Mouse (Mus musculus) small intestine, adult 2 months (tissue): ENCODE results near the gene Olfr1426. TPM values are rescaled to one million over a fixed set of nuclear protein-coding genes. Genes with fewer than 3 reads are reported as not detected.
"Not testable (repeated sequence)": the region's sequence is repeated elsewhere in the genome, so short reads cannot be mapped to it uniquely, and the experiment has no call there.

ENCODE experiments used
- H3K27ac ChIP-seq: fragments of 200-500 bp; 2 replicates; pipeline ENCODE4 v1.5.1; 2012; ENCODE audit warnings: low read depth, low read length, control low read depth, inconsistent platforms; ENCODE audit not compliant: insufficient read depth
- H3K27me3 ChIP-seq: fragments of 200-500 bp; 2 replicates; pipeline ENCODE4 v1.6.1; 2012; ENCODE audit warnings: mild to moderate bottlenecking, moderate library complexity, low read length, inconsistent platforms; ENCODE audit not compliant: control insufficient read depth, insufficient read depth
- H3K36me3 ChIP-seq: fragments of 200-500 bp; 2 replicates; pipeline ENCODE4 v1.6.1; 2012; ENCODE audit warnings: mild to moderate bottlenecking, low read length, control low read depth, inconsistent platforms; ENCODE audit not compliant: control insufficient read depth, insufficient read depth
- H3K4me1 ChIP-seq: fragments of 200-500 bp; 2 replicates; pipeline ENCODE4 v1.6.1; 2012; ENCODE audit warnings: low read length, inconsistent platforms, mixed read lengths; ENCODE audit not compliant: control insufficient read depth, insufficient read depth, insufficient read length
- H3K4me3 ChIP-seq: fragments of 200-500 bp; 2 replicates; pipeline ENCODE4 v1.5.1; 2012; ENCODE audit warnings: low read depth, mild to moderate bottlenecking, control low read depth, inconsistent platforms, low read length, moderate library complexity
- CTCF ChIP-seq: fragments of 200-500 bp; IDR thresholded peaks from 2 replicates; pipeline ENCODE4 v1.5.1; 2012; ENCODE audit warnings: low read depth, mild to moderate bottlenecking, control low read depth, inconsistent platforms, low read length, moderate library complexity, mixed read lengths; ENCODE audit not compliant: insufficient replicate concordance, insufficient read length; ENCODE audit errors: extremely low read depth
- POLR2A ChIP-seq: fragments of 200-500 bp; IDR thresholded peaks from 2 replicates; pipeline ENCODE4 v1.6.1; 2012; ENCODE audit warnings: low read depth, mild to moderate bottlenecking, control low read depth, inconsistent platforms, low read length, moderate library complexity
- WGBS: fragments of 180-500 bp; shearing (Covaris S2); methylation state at CpG from one replicate; pipeline ENCODE4 v1.1.7; 2018; 5-methylcytosine and 5-hydroxymethylcytosine counted together
- polyA plus RNA-seq: library from polyadenylated mRNA; depleted of rRNA; stranded (reverse); fragments of >200 nt; gene quantifications from 2 replicates; pipeline ENCODE4 v1.2.3, GENCODE M21; 2012; rRNA removed

Gene Olfr1426
- polyA plus RNA-seq: not detected in 2 replicates

DNA sequence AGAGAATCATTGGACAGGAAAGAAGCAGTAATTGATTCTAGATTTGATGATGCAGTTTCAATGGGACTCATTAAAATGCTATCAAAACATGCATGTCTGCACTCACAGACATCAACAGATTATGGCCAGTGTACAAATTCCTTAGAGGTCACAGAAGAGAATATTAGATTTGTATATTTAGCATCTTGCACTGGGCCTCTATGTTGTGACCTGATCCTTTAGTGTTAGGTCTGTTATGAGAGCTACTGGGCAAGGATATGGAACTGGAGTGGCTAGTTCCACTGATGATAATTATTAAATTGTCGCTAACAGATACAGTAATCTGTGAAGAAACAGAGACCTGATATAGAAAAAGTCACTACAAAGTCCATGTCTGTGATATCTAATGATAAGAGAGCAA is at the start of gene Olfr1426:
Gene Olfr1426, minus strand, starts transcription at position 101 of the 400 bp plus-strand sequence.
- Histone ChIP-seq H3K27ac (no peak within 1 kb of the TSS), H3K4me1 (peaks cover 3% of the 10 kb centered on the region), H3K4me3 (no peak within 1 kb of the TSS), H3K36me3 (no peaks in the 10 kb centered on the region), H3K27me3 (no peaks in the 10 kb centered on the region)
- TF ChIP-seq POLR2A: no peak
- 78% methylated on average over 1 of the region's 1 CpGs for WGBS

DNA sequence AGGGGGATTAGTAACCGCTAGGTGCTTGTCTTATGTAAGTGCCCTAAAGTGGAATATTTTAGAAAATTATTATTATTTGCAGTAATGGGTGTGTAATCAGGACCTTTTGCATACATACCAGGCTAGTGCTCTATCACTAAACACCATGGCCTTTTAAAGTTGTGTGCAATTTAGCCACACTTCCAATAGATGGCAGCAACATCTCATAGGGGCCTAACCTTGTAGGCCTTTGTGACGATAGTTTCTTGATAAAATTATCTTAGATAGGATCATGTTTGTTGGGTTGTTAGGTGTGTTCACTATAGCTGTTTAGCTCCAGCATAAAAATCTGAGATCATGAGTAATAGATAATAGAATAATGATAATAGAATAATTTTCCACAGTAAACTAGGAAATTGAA is 42.5 kb upstream of the Olfr1426 start:
- H3K4me3 ChIP-seq: no peak overlapping the region
- WGBS: 23% methylated on average over 2 of the region's 2 CpGs
- H3K4me1 ChIP-seq: no peaks in the 10 kb centered on the region
- no peak overlapping the region for H3K27ac ChIP-seq
- TF ChIP-seq POLR2A: no peak
- no peak for TF ChIP-seq CTCF
- no peaks in the 10 kb centered on the region for H3K27me3 ChIP-seq
- no peaks in the 10 kb centered on the region for H3K36me3 ChIP-seq

DNA sequence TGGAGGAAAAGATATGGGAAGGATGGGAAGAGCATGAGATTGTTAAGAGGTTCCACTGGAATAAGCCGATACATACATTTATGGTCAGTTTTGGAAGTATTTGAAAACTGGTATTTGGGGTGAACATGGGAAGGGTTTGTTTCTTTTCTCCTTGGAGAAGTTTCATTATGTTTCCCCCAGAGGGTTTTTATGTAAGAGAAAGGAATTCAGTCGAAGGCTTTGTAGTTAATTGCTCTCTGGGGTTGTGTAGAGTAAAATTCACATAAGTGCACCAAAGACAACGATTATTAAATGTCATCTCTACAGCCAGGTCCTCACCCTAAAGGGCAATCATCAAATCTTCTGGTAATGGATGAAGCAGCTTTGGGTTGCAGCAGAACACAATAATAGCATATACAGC is 31.3 kb upstream of the Olfr1426 start, which contains the start of gene Olfr76:
Gene Olfr76, minus strand, starts transcription at position 101 of the 400 bp plus-strand sequence.
- Histone ChIP-seq H3K36me3 (no peaks in the 10 kb centered on the region), H3K4me3 (no peak within 1 kb of the TSS), H3K27me3 (no peaks in the 10 kb centered on the region), H3K4me1 (no peaks in the 10 kb centered on the region), H3K27ac (no peak within 1 kb of the TSS)
- 73% methylated on average over 3 of the region's 3 CpGs for WGBS
- no peak for TF ChIP-seq CTCF
- TF ChIP-seq POLR2A: no peak

DNA sequence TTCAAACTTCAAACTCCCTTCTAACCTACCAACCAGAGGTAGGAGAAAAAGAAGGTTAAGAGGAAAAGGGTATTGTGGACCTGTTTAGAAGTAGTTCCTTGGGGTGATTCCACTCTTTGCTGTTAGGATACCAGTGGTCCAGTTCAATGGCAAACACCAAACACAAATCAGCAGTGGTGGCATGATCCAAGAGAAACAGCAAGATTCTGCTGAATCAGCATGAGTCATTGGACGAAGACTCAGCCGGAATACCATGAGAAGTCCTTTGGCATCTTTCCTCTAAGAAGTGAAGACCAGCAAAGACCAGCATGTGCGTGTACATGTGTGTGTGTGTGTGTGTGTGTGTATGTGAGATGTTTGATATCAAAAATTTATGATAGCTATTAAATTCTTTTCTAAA is 24.7 kb upstream of the Olfr1426 start:
- TF ChIP-seq CTCF (no peak), POLR2A (no peak)
- WGBS: 89% methylated on average over 3 of the region's 3 CpGs
- H3K27ac ChIP-seq: no peak overlapping the region
- no peaks in the 10 kb centered on the region for H3K4me1 ChIP-seq
- no peaks in the 10 kb centered on the region for H3K36me3 ChIP-seq
- no peaks in the 10 kb centered on the region for H3K27me3 ChIP-seq
- H3K4me3 ChIP-seq: no peak overlapping the region

DNA sequence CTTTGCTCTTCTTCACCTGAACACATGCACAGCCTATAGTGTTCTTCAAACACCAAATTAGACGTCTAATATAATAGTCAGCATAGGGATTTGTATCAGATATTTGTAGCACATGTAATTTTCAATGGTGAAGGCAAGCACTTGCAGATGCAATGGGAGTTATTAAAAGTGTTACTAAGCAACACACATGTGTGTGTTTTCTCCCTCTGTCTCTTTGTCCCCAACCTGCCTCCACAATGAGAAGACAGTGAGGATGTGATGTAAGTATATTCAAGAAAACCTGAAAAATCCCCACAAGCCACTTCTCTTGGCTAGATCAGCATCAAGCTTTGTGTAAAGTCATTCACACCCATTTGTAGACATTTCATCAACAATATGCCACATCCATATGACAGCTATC is 24.0 kb upstream of the Olfr1426 start, which contains the start of gene Olfr1428:
Gene Olfr1428, minus strand, starts transcription at position 101 of the 400 bp plus-strand sequence.
- no peaks in the 10 kb centered on the region for H3K4me1 ChIP-seq
- H3K27me3 ChIP-seq: no peaks in the 10 kb centered on the region
- no peak within 1 kb of the TSS for H3K4me3 ChIP-seq
- TF ChIP-seq CTCF (no peak), POLR2A (no peak)
- H3K36me3 ChIP-seq: no peaks in the 10 kb centered on the region
- H3K27ac ChIP-seq: no peak within 1 kb of the TSS
- 72% methylated on average over 1 of the region's 1 CpGs for WGBS

- no peak for TF ChIP-seq POLR2A
- WGBS: 36% methylated on average over 1 of the region's 1 CpGs
- Histone ChIP-seq H3K27me3 (no peaks in the 10 kb centered on the region), H3K36me3 (no peaks in the 10 kb centered on the region), H3K27ac (no peak overlapping the region), H3K4me1 (no peaks in the 10 kb centered on the region), H3K4me3 (no peak overlapping the region)
Measured at GRCm38 (mm10) chr19:12113807-12114206, 22.0 kb upstream of the Olfr1426 start.

DNA sequence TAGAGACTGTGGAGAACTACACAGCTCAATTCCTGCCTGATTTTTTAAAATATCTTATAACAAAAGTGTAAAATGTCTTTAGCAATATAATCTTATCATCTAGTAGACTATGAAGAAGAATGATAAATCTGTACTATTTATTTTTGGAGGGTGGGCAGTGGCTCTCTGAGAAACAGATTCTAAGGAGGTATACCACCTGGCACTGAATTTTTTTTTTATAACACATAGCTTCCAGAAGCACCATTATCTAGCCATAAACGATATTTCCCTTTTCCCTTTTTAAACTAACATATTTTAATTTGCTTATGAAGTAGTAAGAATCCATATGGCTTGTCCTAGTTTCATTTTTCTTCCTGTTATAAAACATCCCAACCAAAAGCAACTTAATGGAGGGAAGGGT is 12.7 kb upstream of the Olfr1426 start:
- TF ChIP-seq POLR2A (no peak), CTCF (no peak)
- WGBS: 49% methylated on average over 1 of the region's 1 CpGs
- no peak overlapping the region for H3K4me3 ChIP-seq
- H3K4me1 ChIP-seq: no peaks in the 10 kb centered on the region
- no peak overlapping the region for H3K27ac ChIP-seq
- no peaks in the 10 kb centered on the region for H3K36me3 ChIP-seq
- no peaks in the 10 kb centered on the region for H3K27me3 ChIP-seq

DNA sequence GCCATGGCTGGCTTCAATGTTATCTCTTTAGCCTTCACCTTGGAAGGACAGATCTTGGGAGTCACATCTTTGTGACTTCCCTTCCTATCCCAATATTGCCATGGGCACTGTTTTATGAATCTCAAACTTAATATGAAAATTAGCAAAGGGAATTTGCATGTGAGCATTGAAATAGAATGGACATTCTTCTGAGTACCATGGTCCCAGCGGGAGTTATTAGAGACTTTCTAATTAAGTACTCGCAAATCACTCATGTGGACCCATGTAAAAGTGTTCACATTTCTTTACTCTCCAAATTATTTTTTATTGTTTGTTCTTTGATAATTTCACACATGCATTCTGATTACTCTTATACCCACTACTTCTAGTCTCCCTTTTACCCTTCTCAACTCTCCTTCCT is 11.4 kb upstream of the Olfr1426 start, which contains the start of gene Olfr1427:
Gene Olfr1427, minus strand, starts transcription at position 101 of the 400 bp plus-strand sequence.
- no peak for TF ChIP-seq POLR2A
- TF ChIP-seq CTCF: no peak
- Histone ChIP-seq H3K4me3 (no peak within 1 kb of the TSS), H3K36me3 (no peaks in the 10 kb centered on the region), H3K27ac (no peak within 1 kb of the TSS), H3K27me3 (no peaks in the 10 kb centered on the region), H3K4me1 (no peaks in the 10 kb centered on the region)
- 93% methylated on average over 2 of the region's 2 CpGs for WGBS

GRCm38 (mm10) chr19:12077631-12078030 is 14.2 kb downstream of the Olfr1426 start, which contains the start of gene Olfr1425:
Gene Olfr1425 (minus strand): TSS chr19:12077731.
- H3K27ac ChIP-seq, H3K36me3 ChIP-seq: not testable (repeated sequence)
- WGBS: 83% methylated on average over 4 of the region's 4 CpGs

GRCm38 (mm10) chr19:12069546-12069945 is 22.3 kb downstream of the Olfr1426 start:
- not testable (repeated sequence) for H3K36me3 ChIP-seq, H3K4me1 ChIP-seq, H3K27ac ChIP-seq, H3K4me3 ChIP-seq, H3K27me3 ChIP-seq
- WGBS: 79% methylated on average over 1 of the region's 1 CpGs

More at GRCm38 (mm10) chr19:12077631-12078030, 14.2 kb downstream of the Olfr1426 start, which contains the start of gene Olfr1425:
- H3K4me3 ChIP-seq, H3K4me1 ChIP-seq, H3K27me3 ChIP-seq: not testable (repeated sequence)
